Mouse (Mus musculus): ENCODE measurements around the gene Hcfc1r1. TPM values are rescaled to one million over a fixed set of nuclear protein-coding genes. Genes with fewer than 3 reads are reported as not detected.

Hcfc1r1 gene
- polyA plus RNA-seq, 1 experiment from 2014 or later = 107 TPM

DNA sequence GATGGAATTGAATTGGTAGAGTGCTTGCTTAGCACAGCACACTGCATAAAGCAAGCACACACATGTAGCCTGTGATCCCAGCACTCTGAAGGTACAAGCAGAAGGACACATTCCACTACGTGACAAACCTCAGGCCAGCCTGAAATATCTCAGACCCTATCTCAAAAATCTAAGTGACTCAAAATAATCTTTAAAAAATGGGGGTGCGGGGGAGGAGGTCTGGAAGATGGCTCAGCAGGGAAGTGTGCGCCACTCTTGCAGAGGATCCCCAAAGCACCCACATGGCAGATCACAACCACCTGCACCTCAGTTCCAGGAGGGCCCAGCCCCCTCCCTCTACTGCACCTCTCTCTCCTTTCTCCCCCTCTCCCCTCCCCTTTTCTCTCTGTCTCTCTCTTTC is 1.9 kb upstream of the Hcfc1r1 start:
- DNase-seq (ENCODE audit: low spot score) (no peak), ATAC-seq (no peak)
- Histone ChIP-seq H3K27me3 (replicated peaks; ENCODE audit: insufficient read depth, low read length) (no peaks in the 10 kb centered on the region), H3K4me3 (ENCODE audit: low read depth, low read length) (no peak overlapping the region), H3K4me1 (ENCODE audit: insufficient read depth, low read depth, low read length) (peaks cover 15% of the 10 kb centered on the region; the same call in 1 of the 2 replicates), H3K36me3 (ENCODE audit: insufficient read depth, low read length) (peaks cover 13% of the 10 kb centered on the region; the same call in 1 of the 2 replicates), H3K27ac (ENCODE audit: low read length) (no peak overlapping the region), H3K9me3 (ENCODE audit: low read length) (no peaks in the 10 kb centered on the region), H3K4me2 (replicated peaks; ENCODE audit: low read depth, low read length) (no peak overlapping the region), H3K9ac (replicated peaks; ENCODE audit: low read depth) (no peak overlapping the region)
- WGBS = 88% methylated on average over 3 of the region's 3 CpGs
- TF ChIP-seq EP300 (IDR thresholded peaks at IDR 0.05) (no peak), CTCF (IDR thresholded peaks at IDR 0.05) (no peak)

DNA sequence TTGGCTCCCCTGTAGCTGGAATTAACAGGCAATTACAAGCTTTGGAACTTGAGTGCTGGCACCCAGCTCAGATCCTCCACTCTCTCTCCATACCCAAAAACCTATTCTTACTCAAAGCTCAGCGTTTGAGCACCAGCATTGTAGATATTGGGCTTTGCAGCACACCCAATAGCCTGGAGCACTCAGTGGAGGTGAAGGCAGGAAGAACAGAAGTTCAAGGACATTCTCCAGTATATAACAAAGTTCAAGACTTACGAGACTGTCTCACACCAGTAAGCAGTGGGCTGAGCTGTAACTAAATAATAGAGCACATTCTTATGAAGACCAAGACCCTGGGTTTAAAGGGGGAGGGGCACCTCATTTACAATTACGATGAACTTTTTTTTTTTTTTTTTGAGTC is 635 bp upstream of the Hcfc1r1 start:
- no peak overlapping the region for H3K9ac ChIP-seq (replicated peaks; ENCODE audit: low read depth)
- H3K4me2 ChIP-seq (replicated peaks; ENCODE audit: low read depth, low read length) = peak overlapping the region; percentile 80
- DNase-seq (ENCODE audit: low spot score) = no peak
- H3K4me1 ChIP-seq (ENCODE audit: insufficient read depth, low read depth, low read length) = peaks cover 19% of the 10 kb centered on the region; the same call in 1 of the 2 replicates
- peaks cover 13% of the 10 kb centered on the region; the same call in 1 of the 2 replicates for H3K36me3 ChIP-seq (ENCODE audit: insufficient read depth, low read length)
- H3K27ac ChIP-seq (ENCODE audit: low read length) = no peak overlapping the region
- ATAC-seq = no peak
- H3K9me3 ChIP-seq (ENCODE audit: low read length) = no peaks in the 10 kb centered on the region
- no peaks in the 10 kb centered on the region for H3K27me3 ChIP-seq (replicated peaks; ENCODE audit: insufficient read depth, low read length)
- WGBS = 52% methylated on average over 3 of the region's 3 CpGs
- H3K4me3 ChIP-seq (ENCODE audit: low read depth, low read length) = peak overlapping the region; percentile 70
- no peak for TF ChIP-seq EP300 (IDR thresholded peaks at IDR 0.05)
- no peak for TF ChIP-seq CTCF (IDR thresholded peaks at IDR 0.05)

DNA sequence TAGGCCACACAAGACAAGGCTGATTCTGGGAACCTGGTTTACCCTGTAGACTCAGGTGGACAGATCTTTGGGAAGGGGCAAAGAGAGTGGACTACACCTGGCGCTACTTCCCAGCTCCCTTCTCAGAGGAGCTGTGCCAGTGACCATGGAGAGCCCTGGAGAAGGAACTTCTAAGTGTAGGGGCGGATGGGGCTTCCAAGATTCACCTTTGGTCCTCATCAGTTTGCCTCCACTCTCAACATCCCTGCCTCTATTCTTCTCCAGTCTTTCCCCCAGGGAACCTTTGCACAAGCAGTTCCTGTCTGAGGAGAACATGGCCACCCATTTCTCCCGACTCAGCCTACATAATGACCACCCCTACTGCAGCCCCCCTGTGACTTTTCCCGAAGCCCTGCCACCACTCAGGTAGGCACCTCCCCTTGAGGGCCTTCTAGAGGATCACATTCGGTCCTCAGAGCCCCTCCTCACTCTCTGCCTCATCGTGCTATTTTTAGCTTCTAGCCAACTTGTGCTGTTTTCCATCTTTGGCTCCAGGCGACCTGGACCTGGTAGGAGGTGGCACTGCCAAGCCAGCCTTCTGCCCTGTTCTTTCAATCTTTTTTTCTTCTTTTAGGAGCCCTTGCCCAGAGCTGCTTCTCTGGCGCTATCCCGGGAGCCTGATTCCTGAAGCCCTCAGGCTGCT is 1.0 kb downstream of the Hcfc1r1 start:
- Histone ChIP-seq H3K4me3 (ENCODE audit: low read depth, low read length) (peak overlapping the region; percentile 70), H3K36me3 (ENCODE audit: insufficient read depth, low read length) (no peaks in the 10 kb centered on the region), H3K27ac (ENCODE audit: low read length) (peak overlapping the region; percentile 74), H3K27me3 (replicated peaks; ENCODE audit: insufficient read depth, low read length) (no peaks in the 10 kb centered on the region; the same call in 1 of the 2 replicates), H3K9me3 (ENCODE audit: low read length) (no peaks in the 10 kb centered on the region), H3K4me2 (replicated peaks; ENCODE audit: low read depth, low read length) (peak overlapping the region; percentile 80), H3K4me1 (ENCODE audit: insufficient read depth, low read depth, low read length) (peaks cover 20% of the 10 kb centered on the region; the same call in 1 of the 2 replicates), H3K9ac (replicated peaks; ENCODE audit: low read depth) (peak overlapping the region; percentile 58)
- WGBS = 36% methylated on average over 9 of the region's 9 CpGs
- no peak for DNase-seq (ENCODE audit: low spot score)
- TF ChIP-seq CTCF (IDR thresholded peaks at IDR 0.05) (no peak), EP300 (IDR thresholded peaks at IDR 0.05) (peak; percentile 17; the same call in 1 of the 2 replicates)
- ATAC-seq = no peak

DNA sequence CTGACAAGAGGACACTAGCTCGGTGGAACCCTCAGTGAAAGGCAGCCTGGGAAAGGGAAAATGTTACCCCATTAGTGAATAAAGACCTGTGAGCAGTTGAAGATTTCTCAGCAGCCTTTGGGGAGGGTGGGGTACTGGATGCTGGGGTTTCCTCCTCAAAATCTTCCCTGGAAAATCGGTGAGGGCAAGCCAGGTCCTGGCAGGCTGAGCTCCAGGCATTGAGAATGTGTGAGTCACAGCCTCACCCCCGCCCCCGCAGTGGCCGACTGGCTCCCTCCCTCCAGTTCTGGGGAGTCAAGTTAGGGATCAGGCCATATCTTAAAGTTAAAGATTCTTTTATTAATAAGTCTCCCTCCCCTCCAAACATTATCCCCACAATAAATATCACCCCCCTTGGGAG is 1.7 kb downstream of the Hcfc1r1 start:
- Histone ChIP-seq H3K9me3 (ENCODE audit: low read length) (no peaks in the 10 kb centered on the region), H3K27me3 (replicated peaks; ENCODE audit: insufficient read depth, low read length) (no peaks in the 10 kb centered on the region; the same call in 1 of the 2 replicates), H3K27ac (ENCODE audit: low read length) (peak overlapping the region; percentile 74), H3K36me3 (ENCODE audit: insufficient read depth, low read length) (no peaks in the 10 kb centered on the region), H3K9ac (replicated peaks; ENCODE audit: low read depth) (no peak overlapping the region), H3K4me1 (ENCODE audit: insufficient read depth, low read depth, low read length) (peaks cover 20% of the 10 kb centered on the region; the same call in 1 of the 2 replicates), H3K4me2 (replicated peaks; ENCODE audit: low read depth, low read length) (peak overlapping the region; percentile 80), H3K4me3 (ENCODE audit: low read depth, low read length) (peak overlapping the region; percentile 8; the same call in 1 of the 2 replicates)
- 30% methylated on average over 4 of the region's 5 CpGs for WGBS
- DNase-seq (ENCODE audit: low spot score) = peak; percentile 72
- no peak for ATAC-seq
- TF ChIP-seq CTCF (IDR thresholded peaks at IDR 0.05) (no peak), EP300 (IDR thresholded peaks at IDR 0.05) (no peak)

DNA sequence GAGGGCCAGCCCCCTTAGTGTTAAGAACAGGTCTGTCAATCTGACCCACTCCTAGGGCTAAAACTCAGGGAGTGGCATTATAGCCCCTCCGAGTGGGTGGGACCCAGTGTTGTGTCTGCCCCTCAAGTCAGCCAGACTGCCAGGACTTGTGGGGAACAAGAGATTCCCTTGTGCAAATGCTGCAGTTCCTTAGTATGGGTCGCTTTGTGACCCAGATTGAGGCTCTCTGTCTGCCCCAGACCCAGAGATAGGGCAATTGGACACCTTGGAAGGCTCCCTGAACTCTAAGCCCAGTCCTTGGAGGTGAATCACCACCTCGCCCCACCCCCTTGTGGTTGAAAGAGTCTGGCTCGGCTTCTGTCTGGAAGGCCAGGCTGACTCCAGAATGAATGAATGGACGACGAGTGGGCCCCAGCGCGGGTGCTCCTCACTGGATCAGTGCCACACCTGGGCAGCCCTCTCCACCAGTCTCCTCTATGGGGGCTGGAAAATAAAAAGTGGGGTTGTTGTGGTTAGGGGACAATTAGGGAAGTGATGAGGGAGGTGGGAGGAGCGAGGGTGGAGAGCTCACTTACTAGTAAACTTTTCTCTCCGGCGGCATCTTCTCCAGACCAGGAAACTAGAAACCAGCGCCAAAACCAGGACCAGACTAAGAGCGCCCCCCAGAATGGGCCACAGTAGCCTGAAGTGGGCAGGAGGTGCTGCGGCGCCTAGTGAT is 2.3 kb downstream of the Hcfc1r1 start:
- peak; percentile 70 for DNase-seq (ENCODE audit: low spot score)
- WGBS = 19% methylated on average over 15 of the region's 15 CpGs
- ATAC-seq = no peak

DNA sequence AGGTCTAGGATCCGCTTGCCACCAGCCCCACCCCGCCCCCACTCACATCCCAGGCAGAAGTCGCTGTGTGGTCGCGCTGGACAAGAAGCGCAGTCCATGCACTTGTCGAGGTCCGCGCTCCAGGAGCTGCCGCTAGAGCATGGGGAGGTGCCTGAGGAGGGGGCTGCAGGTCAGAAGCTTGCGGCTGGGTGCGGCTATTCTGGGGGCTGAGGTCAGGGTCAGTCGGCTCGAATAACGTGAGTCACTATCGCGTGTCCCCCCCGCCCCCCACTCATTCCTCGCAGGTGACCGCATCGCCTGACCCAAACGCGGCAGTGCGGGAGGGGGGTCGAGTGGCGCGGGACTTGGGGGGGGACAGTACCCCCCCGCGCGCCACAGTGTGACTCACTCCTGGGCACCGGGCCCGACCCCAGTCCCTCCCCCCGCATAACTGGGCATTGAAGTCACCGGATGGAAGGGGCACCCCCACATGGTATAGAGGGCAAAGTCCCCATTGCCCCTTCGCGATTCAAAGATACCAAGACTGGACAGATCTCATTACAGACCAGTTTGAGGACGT is 3.2 kb downstream of the Hcfc1r1 start:
- WGBS = under 1% methylated on average over 30 of the region's 37 CpGs
- H3K27me3 ChIP-seq (replicated peaks; ENCODE audit: insufficient read depth, low read length) = peaks cover 6% of the 10 kb centered on the region; the same call in 1 of the 2 replicates
- H3K9ac ChIP-seq (replicated peaks; ENCODE audit: low read depth) = peak overlapping the region; percentile 61
- DNase-seq (ENCODE audit: low spot score) (peak; percentile 55), ATAC-seq (peak; percentile 18)
- peak overlapping the region; percentile 65 for H3K4me2 ChIP-seq (replicated peaks; ENCODE audit: low read depth, low read length)
- H3K36me3 ChIP-seq (ENCODE audit: insufficient read depth, low read length) = no peaks in the 10 kb centered on the region
- peak overlapping the region; percentile 79 for H3K27ac ChIP-seq (ENCODE audit: low read length)
- no peaks in the 10 kb centered on the region for H3K9me3 ChIP-seq (ENCODE audit: low read length)
- TF ChIP-seq CTCF (IDR thresholded peaks at IDR 0.05) (no peak), EP300 (IDR thresholded peaks at IDR 0.05) (no peak)
- H3K4me3 ChIP-seq (ENCODE audit: low read depth, low read length) = peak overlapping the region; percentile 65
- peaks cover 20% of the 10 kb centered on the region; the same call in 1 of the 2 replicates for H3K4me1 ChIP-seq (ENCODE audit: insufficient read depth, low read depth, low read length)

More for the DNA sequence above, 2.3 kb downstream of the Hcfc1r1 start:
- Histone ChIP-seq H3K4me3 (ENCODE audit: low read depth, low read length) (peak overlapping the region; percentile 65), H3K27ac (ENCODE audit: low read length) (peak overlapping the region; percentile 74), H3K36me3 (ENCODE audit: insufficient read depth, low read length) (no peaks in the 10 kb centered on the region), H3K4me1 (ENCODE audit: insufficient read depth, low read depth, low read length) (peaks cover 20% of the 10 kb centered on the region; the same call in 1 of the 2 replicates), H3K9me3 (ENCODE audit: low read length) (no peaks in the 10 kb centered on the region), H3K27me3 (replicated peaks; ENCODE audit: insufficient read depth, low read length) (no peaks in the 10 kb centered on the region; the same call in 1 of the 2 replicates), H3K4me2 (replicated peaks; ENCODE audit: low read depth, low read length) (peak overlapping the region; percentile 80), H3K9ac (replicated peaks; ENCODE audit: low read depth) (no peak overlapping the region; the same call in 1 of the 2 replicates)
- TF ChIP-seq CTCF (IDR thresholded peaks at IDR 0.05) = peak; percentile 36
- TF ChIP-seq EP300 (IDR thresholded peaks at IDR 0.05) = no peak

All from lung, postnatal 0 days (tissue).